Mouse (Mus musculus) hindbrain, postnatal 0 days (tissue): Measurements from ENCODE around the gene Slc44a5. TPM values are rescaled to one million over a fixed set of nuclear protein-coding genes. Genes with fewer than 3 reads are reported as not detected.
A peak's percentile ranks its signal among the peaks of the same experiment; 100 is the strongest.

Experiments used
- ATAC-seq: fragments of 200-750 bp; cut with Nextera tagmentation; 2 replicates; pipeline ENCODE4 v1.8.0; 2017; ENCODE audit warnings: mild to moderate bottlenecking, moderate TSS enrichment, moderate library complexity
- DNase-seq: peaks from one replicate; pipeline ENCODE4 v3.0.0-alpha.2; 2015; ENCODE audit warnings: low spot score
- H3K27ac ChIP-seq: fragments of 300-500 bp; sonication (generic); 2 replicates; pipeline ENCODE4 v1.5.1; 2014; ENCODE audit warnings: mild to moderate bottlenecking
- H3K27me3 ChIP-seq: fragments of 300-500 bp; sonication (generic); 2 replicates; pipeline ENCODE4 v1.6.1; 2014; ENCODE audit warnings: low read length, mixed read lengths; ENCODE audit not compliant: insufficient read depth
- H3K36me3 ChIP-seq: fragments of 300-500 bp; sonication (generic); 2 replicates; pipeline ENCODE4 v1.6.1; 2014; ENCODE audit warnings: low read length, mixed read lengths; ENCODE audit not compliant: insufficient read depth
- H3K4me1 ChIP-seq: fragments of 300-500 bp; sonication (generic); 2 replicates; pipeline ENCODE4 v1.6.1; 2014; ENCODE audit warnings: antibody characterized with exemption, low read length, mixed read lengths; ENCODE audit not compliant: insufficient read depth
- H3K4me2 ChIP-seq: fragments of 300-500 bp; sonication (generic); 2 replicates; pipeline ENCODE4 v1.6.1; 2014; ENCODE audit warnings: low read depth, mild to moderate bottlenecking, low read length, moderate library complexity, mixed read lengths
- H3K4me3 ChIP-seq: fragments of 300-500 bp; sonication (generic); 2 replicates; pipeline ENCODE4 v1.5.1; 2014; ENCODE audit warnings: low read length
- H3K9ac ChIP-seq: fragments of 300-500 bp; sonication (generic); replicated peaks from 2 replicates; pipeline ENCODE4 v1.6.1; 2014; ENCODE audit warnings: mild to moderate bottlenecking, low read length, moderate library complexity, mixed read lengths
- H3K9me3 ChIP-seq: fragments of 300-500 bp; sonication (generic); 2 replicates; pipeline ENCODE4 v1.6.1; 2016; ENCODE audit warnings: low read length, mixed read lengths
- CTCF ChIP-seq: IDR thresholded peaks from 2 replicates; pipeline ENCODE4 v1.5.1; 2016; ENCODE audit warnings: antibody characterized with exemption, control low read depth, low read depth
- WGBS: fragments of 180-500 bp; shearing (Covaris S2); extraction: QIAGEN DNeasy Blood & Tissue Kit; methylation state at CpG from one replicate; pipeline ENCODE4 v1.1.7; 2014; 5-methylcytosine and 5-hydroxymethylcytosine counted together
- polyA plus RNA-seq: library from polyadenylated mRNA; unstranded; fragments of >200 nt; fragmentation: Nextera tagmentation; extraction: Ambion mirVana; gene quantifications from 2 replicates; pipeline ENCODE4 v1.2.1, GENCODE M21; 2015
- total RNA-seq: library from RNA; depleted of rRNA; stranded (reverse); fragments of >200 nt; gene quantifications from 2 replicates; pipeline ENCODE4 v1.2.3, GENCODE M21; 2014

The Slc44a5 gene
- total and polyA plus RNA-seq, 2 experiments from 2014 or later = 6.5 to 27.7 TPM

- no peaks in the 10 kb centered on the region for H3K4me1 ChIP-seq
- no peak overlapping the region for H3K27ac ChIP-seq
- H3K36me3 ChIP-seq = no peaks in the 10 kb centered on the region
- peak overlapping the region; percentile 19; the same call in 1 of the 2 replicates for H3K4me2 ChIP-seq
- no peak overlapping the region for H3K9ac ChIP-seq
- no peaks in the 10 kb centered on the region for H3K27me3 ChIP-seq
- peak; percentile 81 for TF ChIP-seq CTCF
- DNase-seq (peak; percentile 74), ATAC-seq (peak; percentile 76)
- no peak overlapping the region for H3K4me3 ChIP-seq
- H3K9me3 ChIP-seq = no peaks in the 10 kb centered on the region
- WGBS = 51% methylated on average over 10 of the region's 10 CpGs
These were observed 11.4 kb downstream of the Slc44a5 start for GRCm38 (mm10) chr3:153984428-153985340.

- Histone ChIP-seq H3K4me2 (no peak overlapping the region), H3K4me3 (no peak overlapping the region), H3K9ac (no peak overlapping the region), H3K4me1 (no peaks in the 10 kb centered on the region), H3K27ac (no peak overlapping the region), H3K27me3 (no peaks in the 10 kb centered on the region), H3K36me3 (no peaks in the 10 kb centered on the region), H3K9me3 (no peaks in the 10 kb centered on the region)
- DNase-seq = no peak
- TF ChIP-seq CTCF = no peak
- ATAC-seq = no peak
- 95% methylated on average over 5 of the region's 5 CpGs for WGBS
These were observed 26.7 kb downstream of the Slc44a5 start for GRCm38 (mm10) chr3:153999797-154000528.

- Histone ChIP-seq H3K9me3 (no peaks in the 10 kb centered on the region), H3K4me2 (no peak overlapping the region), H3K27ac (no peak overlapping the region), H3K27me3 (no peaks in the 10 kb centered on the region), H3K9ac (no peak overlapping the region), H3K36me3 (no peaks in the 10 kb centered on the region), H3K4me3 (no peak overlapping the region), H3K4me1 (no peaks in the 10 kb centered on the region)
- DNase-seq = no peak
- ATAC-seq = no peak
- WGBS = 70% methylated on average over 5 of the region's 5 CpGs
- no peak for TF ChIP-seq CTCF
These were observed 28.1 kb downstream of the Slc44a5 start for GRCm38 (mm10) chr3:154001348-154001747.

- 94% methylated on average over 4 of the region's 4 CpGs for WGBS
- H3K27me3 ChIP-seq = no peaks in the 10 kb centered on the region
- H3K36me3 ChIP-seq = no peaks in the 10 kb centered on the region
- no peak overlapping the region for H3K4me2 ChIP-seq
- H3K9me3 ChIP-seq = no peaks in the 10 kb centered on the region
- TF ChIP-seq CTCF = no peak
- no peak overlapping the region for H3K4me3 ChIP-seq
- H3K9ac ChIP-seq = no peak overlapping the region
- ATAC-seq = no peak
- no peaks in the 10 kb centered on the region for H3K4me1 ChIP-seq
- no peak for DNase-seq
- no peak overlapping the region for H3K27ac ChIP-seq
These were observed 73.6 kb downstream of the Slc44a5 start for GRCm38 (mm10) chr3:154046876-154047275.

- no peak overlapping the region for H3K4me2 ChIP-seq
- TF ChIP-seq CTCF = no peak
- no peaks in the 10 kb centered on the region for H3K4me1 ChIP-seq
- no peak overlapping the region for H3K4me3 ChIP-seq
- DNase-seq = no peak
- ATAC-seq = no peak
- 76% methylated on average over 7 of the region's 7 CpGs for WGBS
- no peaks in the 10 kb centered on the region for H3K9me3 ChIP-seq
- no peak overlapping the region for H3K9ac ChIP-seq
- no peak overlapping the region for H3K27ac ChIP-seq
- H3K36me3 ChIP-seq = no peaks in the 10 kb centered on the region
- no peaks in the 10 kb centered on the region for H3K27me3 ChIP-seq
These were observed 80.1 kb downstream of the Slc44a5 start for GRCm38 (mm10) chr3:154053331-154053730.

GRCm38 (mm10) chr3:154057464-154057863 lies 84.2 kb downstream of the Slc44a5 start:
- DNase-seq = no peak
- no peaks in the 10 kb centered on the region for H3K27me3 ChIP-seq
- no peak overlapping the region for H3K27ac ChIP-seq
- H3K9ac ChIP-seq = no peak overlapping the region
- H3K4me2 ChIP-seq = no peak overlapping the region
- no peak overlapping the region for H3K4me3 ChIP-seq
- no peaks in the 10 kb centered on the region for H3K4me1 ChIP-seq
- WGBS = 80% methylated on average over 2 of the region's 2 CpGs
- no peak for TF ChIP-seq CTCF
- no peaks in the 10 kb centered on the region for H3K9me3 ChIP-seq
- ATAC-seq = no peak
- no peaks in the 10 kb centered on the region for H3K36me3 ChIP-seq
